Mouse (Mus musculus) neural tube, embryonic 13.5 days (tissue): ENCODE measurements around the gene Scarf1. TPM values are rescaled to one million over a fixed set of nuclear protein-coding genes. Genes with fewer than 3 reads are reported as not detected.

ENCODE experiments used
- ATAC-seq: fragments of 200-750 bp; cut with Nextera tagmentation; 2 replicates; pipeline ENCODE4 v1.8.0; 2017; ENCODE audit warnings: low read depth, mild to moderate bottlenecking, moderate TSS enrichment, moderate library complexity
- H3K27ac ChIP-seq: fragments of 300-500 bp; sonication (generic); replicated peaks from 2 replicates; pipeline ENCODE4 v1.5.1; 2015; ENCODE audit warnings: moderate library complexity, mild to moderate bottlenecking, inconsistent platforms
- H3K27me3 ChIP-seq: fragments of 300-500 bp; sonication (generic); 2 replicates; pipeline ENCODE4 v1.6.1; 2015; ENCODE audit warnings: mild to moderate bottlenecking, inconsistent platforms
- H3K36me3 ChIP-seq: fragments of 300-500 bp; sonication (generic); 2 replicates; pipeline ENCODE4 v1.6.1; 2015; ENCODE audit warnings: mild to moderate bottlenecking, inconsistent platforms
- H3K4me1 ChIP-seq: fragments of 300-500 bp; sonication (generic); replicated peaks from 2 replicates; pipeline ENCODE4 v1.6.1; 2015; ENCODE audit warnings: inconsistent platforms
- H3K4me2 ChIP-seq: fragments of 300-500 bp; sonication (generic); 2 replicates; pipeline ENCODE4 v1.6.1; 2015; ENCODE audit warnings: inconsistent platforms, mild to moderate bottlenecking, moderate library complexity
- H3K4me3 ChIP-seq: fragments of 300-500 bp; sonication (generic); 2 replicates; pipeline ENCODE4 v1.5.1; 2015; ENCODE audit warnings: mild to moderate bottlenecking, inconsistent platforms
- H3K9ac ChIP-seq: fragments of 300-500 bp; sonication (generic); 2 replicates; pipeline ENCODE4 v1.6.1; 2015; ENCODE audit warnings: moderate library complexity, mild to moderate bottlenecking, inconsistent platforms
- H3K9me3 ChIP-seq: fragments of 300-500 bp; sonication (generic); 2 replicates; pipeline ENCODE4 v1.6.1; 2016; ENCODE audit warnings: inconsistent platforms
- whole genome bisulfite sequencing: fragments of 180-500 bp; shearing (Covaris S2); methylation state at CpG from one replicate; pipeline ENCODE4 v1.1.7; 2015; 5-methylcytosine and 5-hydroxymethylcytosine counted together
- polyA plus RNA-seq: library from polyadenylated mRNA; unstranded; fragments of >200 nt; fragmentation: Nextera tagmentation; extraction: Ambion mirVana; gene quantifications from 2 replicates; pipeline ENCODE4 v1.2.1, GENCODE M21; 2015

Gene Scarf1
- polyA plus RNA-seq, 1 experiment from 2014 or later, result 4.7 TPM

- Histone ChIP-seq H3K27ac (peak overlapping the region; percentile 99), H3K4me3 (peak overlapping the region; percentile 71), H3K27me3 (no peaks in the 10 kb centered on the region), H3K36me3 (no peaks in the 10 kb centered on the region), H3K4me2 (peak overlapping the region; percentile 97), H3K9me3 (no peaks in the 10 kb centered on the region), H3K4me1 (peaks cover 56% of the 10 kb centered on the region), H3K9ac (peak overlapping the region; percentile 97)
- 76% methylated on average over 6 of the region's 6 CpGs for WGBS
- no peak for ATAC-seq
These were observed 20.1 kb downstream of the Scarf1 start for GRCm38 (mm10) chr11:75533314-75534015.

DNA sequence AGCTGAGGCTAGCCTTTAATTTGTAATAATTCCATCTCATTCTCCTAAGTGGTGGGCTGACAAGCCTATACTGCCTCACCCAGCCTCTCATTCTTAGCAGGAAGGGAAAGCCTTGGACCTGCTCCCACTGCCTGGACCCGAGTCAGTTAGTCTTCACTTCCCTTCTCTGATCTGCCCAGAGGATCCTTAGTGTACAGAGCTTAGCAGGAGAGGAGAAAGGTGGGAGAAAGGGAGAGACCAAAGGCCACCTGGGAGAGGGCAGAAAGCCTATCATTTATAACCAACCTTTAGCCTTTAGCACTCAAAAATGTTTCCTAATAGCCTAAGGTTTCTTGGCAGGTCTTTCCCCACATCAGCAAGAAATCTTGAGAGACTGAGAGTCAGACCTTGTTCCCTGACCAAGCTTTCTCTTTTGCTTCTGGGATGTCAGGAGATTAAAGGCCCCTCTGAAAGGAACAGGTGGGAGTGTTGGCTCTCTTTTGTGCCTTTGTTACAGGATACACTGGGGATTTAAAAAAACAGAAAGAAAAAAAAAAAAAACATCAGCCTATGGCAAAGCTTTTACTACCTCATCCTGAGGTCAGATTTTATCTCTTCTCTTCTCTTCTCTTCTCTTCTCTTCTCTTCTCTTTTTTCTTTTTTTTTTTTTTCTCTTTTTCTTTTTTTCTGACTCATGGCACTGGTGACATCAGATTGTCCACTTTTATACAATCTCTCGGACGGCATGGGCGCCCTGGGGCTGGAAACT is 21.1 kb downstream of the Scarf1 start:
- H3K9me3 ChIP-seq, result no peaks in the 10 kb centered on the region
- WGBS, result 75% methylated on average over 4 of the region's 4 CpGs
- H3K27ac ChIP-seq, result peak overlapping the region; percentile 28; the same call in 1 of the 2 replicates
- no peak for ATAC-seq
- no peaks in the 10 kb centered on the region for H3K36me3 ChIP-seq
- H3K4me3 ChIP-seq, result peak overlapping the region; percentile 71
- peak overlapping the region; percentile 97 for H3K4me2 ChIP-seq
- peaks cover 63% of the 10 kb centered on the region for H3K4me1 ChIP-seq
- H3K9ac ChIP-seq, result peak overlapping the region; percentile 58
- no peaks in the 10 kb centered on the region for H3K27me3 ChIP-seq

DNA sequence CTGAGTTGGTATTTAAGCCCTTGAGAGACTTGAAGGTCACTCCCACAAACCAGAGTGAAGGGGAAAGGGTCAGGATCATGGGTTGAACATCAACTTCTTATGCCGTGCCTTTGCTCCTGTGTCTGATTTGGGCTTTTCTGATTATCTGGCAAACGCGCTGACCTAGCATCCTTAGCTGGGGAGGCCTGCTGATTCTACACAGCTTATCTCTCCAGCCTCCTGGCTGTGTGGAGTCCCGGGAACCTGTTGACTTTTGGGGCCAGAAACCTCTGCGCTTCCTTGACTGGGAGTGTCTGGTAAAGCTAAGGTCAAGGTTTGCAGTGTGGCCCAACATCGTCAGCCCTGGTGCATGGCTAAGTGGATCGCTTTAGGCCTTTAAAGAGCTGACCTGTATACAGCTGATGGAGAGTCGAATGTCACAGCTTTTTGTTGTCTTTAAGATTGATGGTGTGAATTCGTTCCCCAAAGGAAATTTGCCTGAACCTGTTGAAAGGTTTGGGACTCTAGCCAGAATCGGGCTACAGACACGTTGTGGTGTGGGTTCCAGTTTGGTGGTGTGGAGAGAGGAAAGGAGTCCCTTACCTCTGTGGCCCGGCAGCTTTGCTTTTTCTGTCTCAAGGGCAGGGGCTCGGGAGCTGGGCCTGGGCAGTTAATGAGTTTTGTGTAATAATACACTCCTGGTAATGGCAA is 21.9 kb downstream of the Scarf1 start:
- Histone ChIP-seq H3K27me3 (no peaks in the 10 kb centered on the region), H3K27ac (0 out of 2 replicates have a peak overlapping the region, but pooled peaks have one; percentile 7), H3K9me3 (no peaks in the 10 kb centered on the region), H3K4me2 (peak overlapping the region; percentile 97), H3K4me1 (peaks cover 67% of the 10 kb centered on the region), H3K4me3 (peak overlapping the region; percentile 15), H3K36me3 (no peaks in the 10 kb centered on the region), H3K9ac (peak overlapping the region; percentile 53)
- WGBS, result 45% methylated on average over 13 of the region's 13 CpGs
- no peak for ATAC-seq

DNA sequence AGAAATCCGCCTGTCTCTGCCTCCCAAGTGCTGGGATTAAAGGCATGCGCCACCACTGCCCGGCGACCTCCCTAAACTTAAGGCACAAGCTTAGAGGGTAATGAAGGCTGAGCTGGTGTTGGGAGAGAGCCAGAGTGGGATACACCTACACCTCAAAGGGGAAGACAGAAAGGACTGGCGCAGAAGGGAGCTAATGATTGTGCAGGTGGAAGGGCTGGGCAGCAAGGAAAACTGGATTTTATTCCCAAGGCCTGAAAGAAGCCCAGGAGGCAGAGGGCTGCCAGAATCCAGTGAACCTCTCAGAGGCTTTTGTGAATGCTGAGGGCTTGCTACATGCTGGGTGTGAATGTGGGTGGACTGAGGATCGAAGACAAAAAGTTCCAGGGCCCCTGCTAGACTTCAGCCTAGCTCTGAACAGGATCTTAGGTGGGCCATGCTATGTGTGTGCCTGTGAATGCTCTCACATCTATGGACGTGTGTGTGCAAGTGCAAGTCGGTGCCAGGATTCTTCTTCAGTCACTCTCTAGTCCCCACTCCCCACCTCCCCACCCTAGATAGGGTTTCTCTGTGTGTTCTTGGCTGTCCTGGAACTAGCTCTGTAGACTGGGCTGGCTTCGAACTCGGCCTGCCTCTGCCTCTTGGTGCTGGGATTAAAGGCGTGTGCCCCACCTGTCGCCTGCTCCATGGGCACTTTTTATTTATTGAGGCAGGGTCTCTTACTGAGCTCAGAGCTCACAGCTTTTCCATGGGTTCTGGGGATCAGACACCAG is 23.1 kb downstream of the Scarf1 start:
- Histone ChIP-seq H3K4me3 (no peak overlapping the region), H3K36me3 (no peaks in the 10 kb centered on the region), H3K9ac (peak overlapping the region; percentile 34; the same call in 1 of the 2 replicates), H3K4me1 (peaks cover 79% of the 10 kb centered on the region), H3K4me2 (no peak overlapping the region), H3K9me3 (no peaks in the 10 kb centered on the region), H3K27ac (peak overlapping the region; percentile 77), H3K27me3 (no peaks in the 10 kb centered on the region)
- no peak for ATAC-seq
- 87% methylated on average over 12 of the region's 12 CpGs for WGBS

GRCm38 (mm10) chr11:75537025-75537414 is 23.7 kb downstream of the Scarf1 start:
- ATAC-seq, result no peak
- WGBS, result 94% methylated on average over 8 of the region's 8 CpGs
- Histone ChIP-seq H3K4me2 (no peak overlapping the region), H3K9ac (no peak overlapping the region), H3K27me3 (no peaks in the 10 kb centered on the region), H3K9me3 (no peaks in the 10 kb centered on the region), H3K27ac (peak overlapping the region; percentile 77), H3K4me1 (peaks cover 79% of the 10 kb centered on the region), H3K4me3 (no peak overlapping the region), H3K36me3 (no peaks in the 10 kb centered on the region)

DNA sequence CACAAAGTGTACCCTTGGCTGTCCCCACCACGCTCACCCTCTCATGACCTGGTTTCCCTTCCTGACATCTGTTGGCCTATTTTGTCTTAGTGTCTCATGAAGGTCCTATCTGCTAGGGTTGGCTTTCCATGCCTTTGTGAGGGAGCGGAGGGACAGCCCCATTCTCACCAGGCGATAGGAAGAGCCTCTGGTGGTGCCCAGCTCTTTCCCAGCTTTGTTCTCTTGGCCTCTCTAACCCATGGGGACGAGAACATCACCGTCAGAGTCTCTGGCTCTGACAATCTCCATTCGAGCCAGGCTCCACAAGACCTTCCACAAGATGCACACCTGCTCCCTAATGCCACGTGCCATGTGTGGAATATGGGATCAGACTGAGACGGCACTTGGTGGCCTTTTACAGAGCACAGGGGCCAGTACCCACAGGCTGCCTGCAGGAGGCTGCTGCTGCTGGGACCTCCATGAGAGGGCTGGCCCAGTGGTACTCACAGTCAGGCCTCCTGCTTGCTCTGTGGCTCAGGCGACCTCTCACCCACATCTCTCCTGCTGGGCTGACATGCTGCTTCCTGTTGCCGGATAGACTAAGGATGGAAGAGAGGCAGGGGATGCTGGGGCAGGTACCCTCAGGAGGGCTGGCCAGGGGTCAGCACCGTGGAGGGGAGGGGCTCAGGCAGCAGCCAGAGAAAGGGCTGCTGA is 24.3 kb downstream of the Scarf1 start:
- peak overlapping the region; percentile 13 for H3K4me2 ChIP-seq
- H3K9ac ChIP-seq, result peak overlapping the region; percentile 41
- 50% methylated on average over 11 of the region's 11 CpGs for WGBS
- H3K36me3 ChIP-seq, result no peaks in the 10 kb centered on the region
- peaks cover 79% of the 10 kb centered on the region for H3K4me1 ChIP-seq
- no peak overlapping the region for H3K4me3 ChIP-seq
- no peaks in the 10 kb centered on the region for H3K9me3 ChIP-seq
- ATAC-seq, result peak; percentile 30; the same call in 1 of the 2 replicates
- no peaks in the 10 kb centered on the region for H3K27me3 ChIP-seq
- H3K27ac ChIP-seq, result peak overlapping the region; percentile 77

- peak overlapping the region; percentile 13 for H3K4me2 ChIP-seq
These were observed 25.0 kb downstream of the Scarf1 start for GRCm38 (mm10) chr11:75538184-75538969.

GRCm38 (mm10) chr11:75538970-75539299 is 25.6 kb downstream of the Scarf1 start:
- H3K27me3 ChIP-seq, result no peaks in the 10 kb centered on the region
- H3K36me3 ChIP-seq, result peaks cover 6% of the 10 kb centered on the region; the same call in 1 of the 2 replicates
- H3K9me3 ChIP-seq, result no peaks in the 10 kb centered on the region
- H3K4me1 ChIP-seq, result peaks cover 67% of the 10 kb centered on the region
- H3K9ac ChIP-seq, result no peak overlapping the region
- H3K4me3 ChIP-seq, result no peak overlapping the region
- WGBS, result 91% methylated on average over 13 of the region's 13 CpGs
- H3K4me2 ChIP-seq, result no peak overlapping the region
- peak overlapping the region; percentile 77; the same call in 1 of the 2 replicates for H3K27ac ChIP-seq
- no peak for ATAC-seq

More at GRCm38 (mm10) chr11:75538184-75538969, 25.0 kb downstream of the Scarf1 start:
- 69% methylated on average over 9 of the region's 9 CpGs for WGBS
- peaks cover 72% of the 10 kb centered on the region for H3K4me1 ChIP-seq
- H3K27ac ChIP-seq, result peak overlapping the region; percentile 77
- ATAC-seq, result peak; percentile 24; the same call in 1 of the 2 replicates
- no peaks in the 10 kb centered on the region for H3K27me3 ChIP-seq
- H3K9ac ChIP-seq, result peak overlapping the region; percentile 41
- H3K4me3 ChIP-seq, result no peak overlapping the region
- H3K36me3 ChIP-seq, result peaks cover 3% of the 10 kb centered on the region; the same call in 1 of the 2 replicates
- H3K9me3 ChIP-seq, result no peaks in the 10 kb centered on the region

GRCm38 (mm10) chr11:75540209-75540608 is 26.9 kb downstream of the Scarf1 start:
- WGBS, result 86% methylated on average over 8 of the region's 8 CpGs
- H3K9ac ChIP-seq, result no peak overlapping the region
- H3K4me2 ChIP-seq, result no peak overlapping the region
- H3K4me1 ChIP-seq, result peaks cover 54% of the 10 kb centered on the region
- H3K27ac ChIP-seq, result 0 out of 2 replicates have a peak overlapping the region, but pooled peaks have one; percentile 6
- H3K27me3 ChIP-seq, result no peaks in the 10 kb centered on the region
- no peak for ATAC-seq
- H3K36me3 ChIP-seq, result peaks cover 17% of the 10 kb centered on the region
- H3K9me3 ChIP-seq, result no peaks in the 10 kb centered on the region
- no peak overlapping the region for H3K4me3 ChIP-seq

DNA sequence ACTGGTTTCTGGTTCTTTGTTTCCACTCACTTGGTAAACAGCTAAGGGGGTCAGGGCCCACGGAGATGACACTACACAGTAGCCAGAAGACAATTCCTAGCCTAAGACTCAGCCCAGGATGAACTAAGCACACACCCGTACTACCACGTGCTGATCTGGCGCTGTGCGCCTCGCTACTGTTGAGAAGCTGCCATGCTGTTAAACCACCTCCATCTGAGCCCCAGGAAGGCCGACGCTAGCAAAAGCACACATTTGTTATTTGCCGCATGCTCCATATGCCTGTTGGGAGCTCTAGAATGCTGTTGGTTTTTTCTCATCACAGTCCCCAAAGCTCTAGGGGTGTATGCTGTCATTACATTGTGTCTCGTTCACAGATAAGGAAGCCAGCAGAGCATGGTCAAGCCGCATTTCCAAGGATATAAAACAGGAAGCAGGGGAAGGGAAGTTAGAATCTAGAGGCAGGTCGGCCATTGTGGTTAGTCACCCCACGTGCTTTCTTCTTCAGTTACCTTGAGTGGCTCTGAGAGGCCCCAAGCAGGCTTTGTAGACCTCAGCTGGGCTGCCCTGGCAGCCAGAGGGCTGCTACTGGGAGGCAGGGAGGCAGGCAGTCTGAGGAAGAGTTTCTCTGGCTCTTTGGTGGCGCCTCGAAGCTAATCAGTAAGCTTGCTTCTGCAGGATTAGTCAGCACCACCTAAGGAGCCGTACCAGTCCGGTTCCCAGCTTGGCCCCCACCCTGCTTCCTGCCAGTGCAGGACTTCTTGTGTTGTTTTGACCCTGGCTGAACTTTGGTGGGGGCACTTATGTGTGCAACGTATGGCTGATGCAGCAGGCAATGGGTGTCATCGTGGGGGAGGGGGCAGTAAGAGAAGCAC is 27.6 kb downstream of the Scarf1 start:
- Histone ChIP-seq H3K4me2 (no peak overlapping the region), H3K9ac (peak overlapping the region; percentile 22; the same call in 1 of the 2 replicates), H3K27ac (peak overlapping the region; percentile 54), H3K4me1 (peaks cover 46% of the 10 kb centered on the region), H3K36me3 (peaks cover 24% of the 10 kb centered on the region), H3K4me3 (no peak overlapping the region), H3K9me3 (no peaks in the 10 kb centered on the region), H3K27me3 (no peaks in the 10 kb centered on the region)
- 73% methylated on average over 19 of the region's 19 CpGs for WGBS
- ATAC-seq, result no peak
